Mouse (Mus musculus) embryonic facial prominence, embryonic 15.5 days (tissue): ENCODE measurements around the gene Alg9. TPM values are rescaled to one million over a fixed set of nuclear protein-coding genes. Genes with fewer than 3 reads are reported as not detected.

Source experiments
- ATAC-seq: fragments of 200-750 bp; cut with Nextera tagmentation; 2 replicates; pipeline ENCODE4 v1.8.0; 2017; ENCODE audit warnings: low read depth, moderate TSS enrichment; ENCODE audit not compliant: insufficient number of reproducible peaks, low FRiP score, low TSS enrichment
- H3K27ac ChIP-seq: fragments of 300-500 bp; sonication (generic); replicated peaks from 2 replicates; pipeline ENCODE4 v1.5.1; 2015; ENCODE audit warnings: mild to moderate bottlenecking, inconsistent platforms
- H3K27me3 ChIP-seq: fragments of 300-500 bp; sonication (generic); 2 replicates; pipeline ENCODE4 v1.6.1; 2015; ENCODE audit warnings: inconsistent platforms
- H3K36me3 ChIP-seq: fragments of 300-500 bp; sonication (generic); 2 replicates; pipeline ENCODE4 v1.6.1; 2015; ENCODE audit warnings: mild to moderate bottlenecking, inconsistent platforms
- H3K4me1 ChIP-seq: fragments of 300-500 bp; sonication (generic); 2 replicates; pipeline ENCODE4 v1.6.1; 2015; ENCODE audit warnings: inconsistent platforms
- H3K4me2 ChIP-seq: fragments of 300-500 bp; sonication (generic); replicated peaks from 2 replicates; pipeline ENCODE4 v1.6.1; 2015; ENCODE audit warnings: mild to moderate bottlenecking, inconsistent platforms
- H3K4me3 ChIP-seq: fragments of 300-500 bp; sonication (generic); replicated peaks from 2 replicates; pipeline ENCODE4 v1.5.1; 2015; ENCODE audit warnings: mild to moderate bottlenecking, inconsistent platforms
- H3K9ac ChIP-seq: fragments of 300-500 bp; sonication (generic); 2 replicates; pipeline ENCODE4 v1.6.1; 2015; ENCODE audit warnings: inconsistent platforms
- H3K9me3 ChIP-seq: fragments of 300-500 bp; sonication (generic); replicated peaks from 2 replicates; pipeline ENCODE4 v1.6.1; 2016; ENCODE audit warnings: inconsistent platforms
- WGBS: fragments of 180-500 bp; shearing (Covaris S2); methylation state at CpG from one replicate; pipeline ENCODE4 v1.1.7; 2015; 5-methylcytosine and 5-hydroxymethylcytosine counted together
- polyA plus RNA-seq: library from polyadenylated mRNA; unstranded; fragments of >200 nt; fragmentation: Nextera tagmentation; extraction: Ambion mirVana; gene quantifications from 2 replicates; pipeline ENCODE4 v1.2.1, GENCODE M21; 2015

Gene Alg9
- polyA plus RNA-seq, 1 experiment from 2014 or later, result 33.9 TPM

DNA sequence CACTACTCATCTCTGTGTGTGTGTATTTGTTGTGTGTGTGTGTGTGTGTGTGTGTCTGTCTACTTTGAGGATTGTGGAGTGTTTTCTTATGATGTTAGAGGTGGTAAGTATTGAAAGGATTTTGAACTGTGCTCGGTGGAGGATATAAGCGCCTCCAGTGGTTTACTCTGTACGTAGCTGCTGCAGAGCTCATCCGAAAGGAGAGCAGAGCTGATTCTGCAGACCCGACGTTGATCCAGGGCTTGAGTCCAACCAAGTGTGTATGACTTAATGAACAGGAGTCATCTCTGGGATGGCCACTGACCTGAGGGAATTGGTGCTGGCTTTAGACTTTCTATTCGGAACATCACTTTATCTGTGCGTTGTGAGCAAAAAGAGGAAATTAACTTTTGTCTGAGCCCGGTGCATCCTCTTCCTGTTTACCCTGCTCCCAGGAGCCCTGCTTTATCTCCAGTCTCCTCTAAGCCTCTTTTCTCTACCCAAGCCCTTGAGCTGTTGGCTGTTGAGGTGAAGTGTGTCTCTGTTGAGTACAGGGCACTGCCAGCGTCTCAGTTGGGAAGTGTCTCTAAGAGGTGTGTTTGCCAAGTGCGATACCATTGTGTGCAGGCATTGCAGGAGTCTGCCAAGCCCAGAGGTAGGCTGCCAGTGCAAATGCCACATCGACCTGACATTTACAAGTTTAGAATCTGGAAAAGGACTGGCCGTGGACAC lies 66.4 kb downstream of the Alg9 start:
- no peak overlapping the region for H3K4me3 ChIP-seq
- 86% methylated on average over 13 of the region's 13 CpGs for WGBS
- no peak for ATAC-seq
- no peak overlapping the region for H3K9ac ChIP-seq
- no peaks in the 10 kb centered on the region for H3K4me1 ChIP-seq
- H3K9me3 ChIP-seq, result no peaks in the 10 kb centered on the region
- peaks cover 22% of the 10 kb centered on the region; the same call in 1 of the 2 replicates for H3K36me3 ChIP-seq
- H3K4me2 ChIP-seq, result no peak overlapping the region
- no peaks in the 10 kb centered on the region for H3K27me3 ChIP-seq
- no peak overlapping the region for H3K27ac ChIP-seq

DNA sequence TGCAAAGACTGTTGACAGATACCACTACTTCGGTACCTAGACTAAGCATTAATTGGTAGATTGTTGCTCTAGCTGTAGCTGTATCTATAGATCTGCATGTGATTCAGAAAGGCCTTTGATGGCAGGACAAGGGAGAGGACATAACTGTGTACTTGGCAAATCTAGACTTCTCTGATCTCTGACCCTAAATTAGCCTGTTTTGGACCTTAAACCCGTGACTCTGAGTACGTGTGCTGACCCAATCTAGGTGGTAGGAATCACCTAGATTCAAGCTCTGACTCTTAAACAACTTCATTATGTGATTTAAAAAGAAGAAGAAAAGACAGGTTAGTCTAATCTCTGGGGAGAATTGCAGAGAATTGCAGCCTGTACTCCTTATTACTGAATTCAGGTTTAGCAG lies 70.3 kb downstream of the Alg9 start, which contains the start of gene Ppp2r1b:
Ppp2r1b (plus strand) TSS at position 221 of the 400 bp plus-strand sequence.
- ATAC-seq, result no peak
- Histone ChIP-seq H3K27me3 (no peaks in the 10 kb centered on the region), H3K27ac (no peak within 1 kb of the TSS), H3K4me2 (no peak within 1 kb of the TSS), H3K4me3 (no peak within 1 kb of the TSS), H3K4me1 (peaks cover 8% of the 10 kb centered on the region), H3K36me3 (peaks cover 9% of the 10 kb centered on the region; the same call in 1 of the 2 replicates), H3K9ac (no peak within 1 kb of the TSS), H3K9me3 (no peaks in the 10 kb centered on the region)
- WGBS, result 85% methylated on average over 3 of the region's 3 CpGs

DNA sequence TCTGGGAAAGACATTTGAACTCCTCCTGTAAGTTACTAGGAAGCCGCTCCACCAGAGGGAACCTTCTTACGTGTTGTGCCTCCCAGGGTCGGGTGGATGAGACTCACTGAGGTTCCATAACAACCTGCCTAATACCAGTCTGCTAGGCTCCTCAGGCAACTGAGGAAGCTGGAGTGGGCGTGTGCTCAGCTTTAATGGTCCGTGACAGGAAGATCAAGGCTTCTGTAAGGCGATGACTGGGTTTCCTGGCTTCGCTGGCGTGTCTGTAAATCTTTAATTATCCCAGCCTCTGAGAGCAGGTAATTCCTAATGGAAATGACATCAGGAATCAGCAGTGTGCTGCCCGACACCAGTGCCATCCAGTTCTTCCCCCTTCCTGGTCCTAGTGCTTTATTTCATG lies 70.7 kb downstream of the Alg9 start:
- no peaks in the 10 kb centered on the region for H3K27me3 ChIP-seq
- ATAC-seq, result no peak
- H3K4me3 ChIP-seq, result no peak overlapping the region
- H3K4me1 ChIP-seq, result peaks cover 13% of the 10 kb centered on the region
- 48% methylated on average over 9 of the region's 9 CpGs for WGBS
- peaks cover 9% of the 10 kb centered on the region; the same call in 1 of the 2 replicates for H3K36me3 ChIP-seq
- no peak overlapping the region for H3K4me2 ChIP-seq
- no peak overlapping the region for H3K9ac ChIP-seq
- no peaks in the 10 kb centered on the region for H3K9me3 ChIP-seq
- H3K27ac ChIP-seq, result no peak overlapping the region

DNA sequence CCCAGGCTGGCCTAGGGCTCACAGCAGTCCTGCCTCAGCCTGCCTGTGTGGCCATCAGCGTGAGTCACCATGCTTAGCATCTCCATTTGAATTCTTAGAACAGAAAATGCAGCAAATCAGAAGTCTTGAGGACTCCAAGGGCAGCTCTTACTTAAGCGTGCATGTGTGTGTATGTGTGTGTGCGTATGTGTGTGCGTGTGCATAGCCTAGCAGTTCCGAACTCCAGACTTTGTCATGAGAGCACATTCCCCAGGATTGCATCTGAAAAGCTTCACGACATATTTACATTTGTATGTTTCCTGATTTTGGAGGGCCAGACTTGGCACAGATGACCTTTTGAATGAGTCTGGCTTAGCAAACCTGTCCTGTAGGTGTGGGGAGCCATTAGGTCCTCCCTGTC lies 72.3 kb downstream of the Alg9 start:
- peaks cover 18% of the 10 kb centered on the region for H3K4me1 ChIP-seq
- no peaks in the 10 kb centered on the region for H3K9me3 ChIP-seq
- no peak overlapping the region for H3K4me2 ChIP-seq
- no peak overlapping the region for H3K4me3 ChIP-seq
- WGBS, result 89% methylated on average over 6 of the region's 6 CpGs
- ATAC-seq, result no peak
- H3K27me3 ChIP-seq, result no peaks in the 10 kb centered on the region
- H3K9ac ChIP-seq, result no peak overlapping the region
- H3K27ac ChIP-seq, result no peak overlapping the region
- peaks cover 9% of the 10 kb centered on the region; the same call in 1 of the 2 replicates for H3K36me3 ChIP-seq

DNA sequence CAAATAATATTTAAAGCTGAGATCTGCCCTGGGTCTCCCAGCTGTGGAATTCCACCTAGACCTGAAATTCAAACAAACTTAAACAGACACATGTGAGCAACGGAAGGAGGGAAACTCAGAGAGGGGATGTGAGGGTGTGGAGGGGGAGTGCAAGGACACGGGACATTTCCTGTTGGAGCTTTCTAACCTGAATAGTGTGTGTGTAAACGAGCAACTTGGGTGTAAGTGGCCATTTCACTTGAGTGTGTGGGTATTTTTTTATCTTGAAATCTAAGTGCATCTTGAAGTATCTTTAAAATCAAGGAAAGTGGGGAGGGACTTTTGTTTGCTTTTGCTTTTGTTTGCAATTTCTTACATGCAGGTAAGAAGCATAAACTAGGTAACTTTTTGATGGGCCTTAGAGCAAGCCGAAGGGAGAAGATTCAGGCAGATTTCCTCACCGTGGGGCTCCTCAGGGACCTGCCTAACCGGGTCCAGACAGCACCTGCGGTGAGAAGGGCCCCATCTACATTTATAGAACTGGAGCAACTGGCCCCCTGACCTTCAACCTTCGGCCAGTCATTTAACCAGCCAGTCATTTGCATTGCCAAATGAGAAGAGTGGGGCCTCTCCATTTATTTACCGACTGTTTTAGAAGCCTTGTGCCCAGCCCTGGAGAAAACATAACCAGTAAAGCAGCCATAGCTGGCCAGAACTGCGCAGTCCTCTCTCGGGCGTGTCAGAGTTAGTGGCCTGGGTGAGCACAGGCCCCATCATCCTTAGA lies 73.0 kb downstream of the Alg9 start:
- Histone ChIP-seq H3K9me3 (no peaks in the 10 kb centered on the region), H3K4me3 (no peak overlapping the region), H3K4me1 (peaks cover 21% of the 10 kb centered on the region), H3K36me3 (peaks cover 7% of the 10 kb centered on the region; the same call in 1 of the 2 replicates), H3K4me2 (no peak overlapping the region), H3K9ac (no peak overlapping the region), H3K27me3 (no peaks in the 10 kb centered on the region), H3K27ac (no peak overlapping the region)
- 57% methylated on average over 12 of the region's 12 CpGs for WGBS
- no peak for ATAC-seq

GRCm38 (mm10) chr9:50848821-50849220 lies 74.0 kb downstream of the Alg9 start:
- Histone ChIP-seq H3K27ac (no peak overlapping the region), H3K9me3 (no peaks in the 10 kb centered on the region), H3K27me3 (no peaks in the 10 kb centered on the region), H3K9ac (no peak overlapping the region), H3K36me3 (peaks cover 2% of the 10 kb centered on the region; the same call in 1 of the 2 replicates), H3K4me2 (no peak overlapping the region), H3K4me1 (peaks cover 21% of the 10 kb centered on the region), H3K4me3 (no peak overlapping the region)
- no peak for ATAC-seq
- 66% methylated on average over 5 of the region's 5 CpGs for WGBS

GRCm38 (mm10) chr9:50849249-50849648 lies 74.4 kb downstream of the Alg9 start:
- no peaks in the 10 kb centered on the region for H3K27me3 ChIP-seq
- 22% methylated on average over 8 of the region's 8 CpGs for WGBS
- no peaks in the 10 kb centered on the region for H3K9me3 ChIP-seq
- no peaks in the 10 kb centered on the region for H3K36me3 ChIP-seq
- H3K4me2 ChIP-seq, result no peak overlapping the region
- peaks cover 21% of the 10 kb centered on the region for H3K4me1 ChIP-seq
- H3K4me3 ChIP-seq, result no peak overlapping the region
- H3K27ac ChIP-seq, result no peak overlapping the region
- no peak overlapping the region for H3K9ac ChIP-seq
- peak; percentile 73; the same call in 1 of the 2 replicates for ATAC-seq

- WGBS, result 68% methylated on average over 9 of the region's 9 CpGs
- Histone ChIP-seq H3K36me3 (no peaks in the 10 kb centered on the region), H3K27me3 (no peaks in the 10 kb centered on the region), H3K27ac (no peak overlapping the region), H3K4me3 (no peak overlapping the region), H3K9ac (no peak overlapping the region), H3K9me3 (no peaks in the 10 kb centered on the region), H3K4me2 (peak overlapping the region; percentile 32; the same call in 1 of the 2 replicates), H3K4me1 (peaks cover 21% of the 10 kb centered on the region)
- no peak for ATAC-seq
These were observed 74.9 kb downstream of the Alg9 start for GRCm38 (mm10) chr9:50849755-50850154.

DNA sequence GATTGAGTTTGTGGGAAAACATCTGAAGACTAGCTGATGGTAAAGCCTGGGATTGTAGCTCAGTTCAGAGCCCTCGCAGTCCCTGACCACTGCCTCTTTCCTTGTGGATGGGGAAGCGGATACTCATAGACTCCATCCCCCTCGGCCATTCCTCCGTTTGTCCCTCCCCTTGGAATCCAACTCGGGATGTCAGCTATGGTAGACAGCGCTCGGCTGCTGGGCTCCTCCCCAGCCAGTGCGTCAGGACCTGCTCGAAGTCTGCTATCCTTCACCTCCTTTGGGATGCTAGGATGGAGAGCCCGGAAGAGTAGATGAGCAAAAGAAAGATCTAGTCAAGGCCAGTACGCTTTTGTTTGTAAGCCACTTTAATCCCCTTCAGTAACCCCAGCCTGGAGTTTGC lies 75.5 kb downstream of the Alg9 start:
- Histone ChIP-seq H3K36me3 (no peaks in the 10 kb centered on the region), H3K9ac (no peak overlapping the region), H3K27me3 (no peaks in the 10 kb centered on the region), H3K9me3 (no peaks in the 10 kb centered on the region), H3K4me2 (peak overlapping the region; percentile 32), H3K4me1 (peaks cover 21% of the 10 kb centered on the region), H3K4me3 (no peak overlapping the region), H3K27ac (0 out of 2 replicates have a peak overlapping the region, but pooled peaks have one; percentile 22)
- 0 out of 2 replicates have a peak, but pooled peaks have one; percentile 30 for ATAC-seq
- 14% methylated on average over 11 of the region's 11 CpGs for WGBS

DNA sequence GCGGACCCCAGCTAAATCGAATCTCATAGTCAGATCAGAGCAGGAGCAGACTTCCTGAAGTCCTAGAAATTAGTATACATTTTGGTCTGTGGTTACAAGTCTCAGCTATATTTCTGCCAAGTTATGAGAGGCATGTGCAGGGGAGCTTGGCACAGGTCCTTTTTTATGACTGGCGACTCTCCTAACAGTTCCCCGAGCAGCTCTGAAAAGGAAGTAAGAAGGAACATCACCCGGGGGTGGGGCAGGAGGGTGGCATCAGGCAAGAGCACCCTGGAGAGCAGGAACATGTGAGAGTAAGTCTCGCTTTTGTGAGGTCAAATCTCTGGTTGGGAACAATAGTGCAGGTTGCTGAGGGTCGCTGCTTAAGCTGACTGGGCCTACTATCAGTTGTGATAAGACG lies 75.9 kb downstream of the Alg9 start:
- WGBS, result 34% methylated on average over 8 of the region's 8 CpGs

DNA sequence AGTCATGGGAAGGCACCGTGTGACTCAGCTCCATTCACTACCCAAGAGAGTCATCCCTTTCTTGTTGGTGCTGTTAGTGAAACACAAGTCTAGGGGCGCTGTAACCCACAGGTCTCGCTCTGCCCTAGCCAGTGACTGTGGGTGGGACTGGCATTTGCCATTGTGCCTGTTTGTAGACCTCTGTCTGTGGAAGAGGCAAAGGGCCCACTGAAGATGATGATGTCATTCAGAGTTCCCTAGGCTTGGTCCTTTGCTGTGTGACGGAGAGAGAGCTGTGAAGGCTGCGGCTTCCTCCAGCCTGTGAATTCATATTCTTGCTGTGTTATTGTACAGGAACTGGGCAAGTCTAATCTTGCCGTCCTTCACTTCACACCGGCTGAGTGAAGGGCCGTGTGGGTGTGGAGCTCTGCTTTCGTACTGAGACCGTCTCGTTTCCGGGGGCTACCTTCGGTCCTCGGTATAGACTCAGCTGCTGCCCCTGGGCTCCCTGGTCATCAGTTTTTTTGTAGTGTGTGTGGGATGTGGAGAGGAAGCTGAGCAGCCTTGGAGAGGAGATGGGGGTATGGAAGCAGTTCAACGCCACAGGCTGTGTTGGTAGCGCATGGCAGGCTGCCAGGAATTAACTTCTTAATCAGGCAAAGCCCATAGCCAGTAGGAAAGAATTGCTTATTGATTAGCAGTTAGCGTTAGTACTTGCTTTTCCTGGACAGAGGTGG lies 78.0 kb downstream of the Alg9 start:
- peak overlapping the region; percentile 71; the same call in 1 of the 2 replicates for H3K27ac ChIP-seq
- no peak overlapping the region for H3K9ac ChIP-seq
- no peaks in the 10 kb centered on the region for H3K9me3 ChIP-seq
- H3K4me3 ChIP-seq, result peak overlapping the region; percentile 19; the same call in 1 of the 2 replicates
- no peaks in the 10 kb centered on the region for H3K36me3 ChIP-seq
- H3K4me2 ChIP-seq, result peak overlapping the region; percentile 23; the same call in 1 of the 2 replicates
- ATAC-seq, result no peak
- 48% methylated on average over 17 of the region's 17 CpGs for WGBS
- no peaks in the 10 kb centered on the region for H3K27me3 ChIP-seq
- H3K4me1 ChIP-seq, result peaks cover 30% of the 10 kb centered on the region

More for the DNA sequence above, 75.9 kb downstream of the Alg9 start:
- ATAC-seq, result no peak
- Histone ChIP-seq H3K36me3 (no peaks in the 10 kb centered on the region), H3K9me3 (no peaks in the 10 kb centered on the region), H3K4me1 (peaks cover 21% of the 10 kb centered on the region), H3K4me2 (peak overlapping the region; percentile 32), H3K4me3 (no peak overlapping the region), H3K9ac (no peak overlapping the region), H3K27me3 (no peaks in the 10 kb centered on the region), H3K27ac (peak overlapping the region; percentile 34; the same call in 1 of the 2 replicates)
